Mouse (Mus musculus): ENCODE measurements around the gene Cbfb. TPM values are rescaled to one million over a fixed set of nuclear protein-coding genes. Genes with fewer than 3 reads are reported as not detected.
"Not testable (repeated sequence)": the region's sequence is repeated elsewhere in the genome, so short reads cannot be mapped to it uniquely, and the experiment has no call there.

Cbfb gene
- polyA plus RNA-seq, 1 experiment: 31.9 TPM

DNA sequence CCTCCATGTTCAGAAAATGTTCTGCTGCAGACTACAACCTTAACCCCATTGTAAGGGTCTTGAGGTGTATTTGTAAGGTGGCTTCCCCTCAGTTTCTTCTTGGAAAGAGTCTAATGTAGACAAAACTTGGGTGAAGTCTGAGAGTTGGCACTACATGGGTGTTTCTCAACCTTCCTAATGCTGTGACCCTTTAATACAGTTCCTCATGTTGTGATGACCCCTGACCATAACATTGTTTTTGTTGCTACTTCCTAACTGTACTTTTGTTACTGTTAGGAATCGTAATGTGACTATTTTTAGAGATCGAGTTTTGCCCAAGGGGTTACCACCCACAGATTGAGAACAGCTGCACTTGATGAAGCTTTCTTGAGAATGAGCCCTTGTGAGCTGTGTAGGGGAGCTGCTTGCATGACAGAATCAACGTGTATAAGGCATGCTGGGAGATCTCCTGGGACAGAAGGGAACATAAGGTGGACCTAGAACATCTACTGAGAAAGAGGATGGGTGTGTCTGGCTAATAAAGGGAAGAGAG lies 9.3 kb upstream of the Cbfb start:
- DNase-seq (ENCODE audit: low read depth): no peak
- TF ChIP-seq CTCF (IDR thresholded peaks at IDR 0.05; ENCODE audit: borderline replicate concordance, extremely low read depth, insufficient read depth, insufficient read length) (no peak), POLR2A (IDR thresholded peaks at IDR 0.05; ENCODE audit: borderline replicate concordance, extremely low read depth, insufficient read depth, insufficient read length, poor library complexity, severe bottlenecking) (no peak)

DNA sequence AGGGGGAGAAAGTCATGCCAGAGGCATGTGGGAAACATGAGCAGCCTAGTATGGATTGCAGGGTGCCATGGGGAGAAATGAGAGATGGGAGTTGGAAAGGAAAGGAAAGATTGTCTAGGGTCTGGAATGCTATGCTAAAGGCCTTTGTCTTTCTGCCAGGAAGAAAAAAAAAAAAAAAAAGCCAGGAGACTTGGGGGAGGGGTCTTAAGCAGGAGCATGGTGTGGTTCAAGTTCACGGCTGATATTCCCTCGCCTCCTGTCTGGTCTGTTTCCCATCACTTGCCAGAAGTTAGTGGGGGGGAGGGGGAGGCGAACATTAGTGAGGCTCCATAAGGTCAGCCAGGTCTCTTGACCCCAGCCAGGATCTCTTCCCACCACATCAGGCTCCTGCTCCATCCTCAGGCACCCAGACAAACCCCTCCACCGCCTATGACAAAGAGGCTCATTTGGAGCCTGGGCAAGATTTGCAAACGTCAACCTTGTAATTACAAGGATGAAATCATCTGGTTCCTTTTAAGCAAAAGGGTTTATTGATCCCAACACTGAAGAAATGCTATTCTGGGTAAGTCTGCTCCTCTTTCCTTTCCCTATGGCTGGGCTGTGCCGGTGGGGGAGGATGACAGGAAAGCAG lies 6.1 kb upstream of the Cbfb start:
- no peak for TF ChIP-seq CTCF (IDR thresholded peaks at IDR 0.05; ENCODE audit: borderline replicate concordance, extremely low read depth, insufficient read depth, insufficient read length)
- TF ChIP-seq POLR2A (IDR thresholded peaks at IDR 0.05; ENCODE audit: borderline replicate concordance, extremely low read depth, insufficient read depth, insufficient read length, poor library complexity, severe bottlenecking): no peak
- DNase-seq (ENCODE audit: low read depth): no peak

GRCm38 (mm10) chr8:105165191-105165590 lies 5.3 kb upstream of the Cbfb start:
- DNase-seq (ENCODE audit: low read depth): no peak
- TF ChIP-seq POLR2A (IDR thresholded peaks at IDR 0.05; ENCODE audit: borderline replicate concordance, extremely low read depth, insufficient read depth, insufficient read length, poor library complexity, severe bottlenecking) (no peak), CTCF (IDR thresholded peaks at IDR 0.05; ENCODE audit: borderline replicate concordance, extremely low read depth, insufficient read depth, insufficient read length) (no peak)

DNA sequence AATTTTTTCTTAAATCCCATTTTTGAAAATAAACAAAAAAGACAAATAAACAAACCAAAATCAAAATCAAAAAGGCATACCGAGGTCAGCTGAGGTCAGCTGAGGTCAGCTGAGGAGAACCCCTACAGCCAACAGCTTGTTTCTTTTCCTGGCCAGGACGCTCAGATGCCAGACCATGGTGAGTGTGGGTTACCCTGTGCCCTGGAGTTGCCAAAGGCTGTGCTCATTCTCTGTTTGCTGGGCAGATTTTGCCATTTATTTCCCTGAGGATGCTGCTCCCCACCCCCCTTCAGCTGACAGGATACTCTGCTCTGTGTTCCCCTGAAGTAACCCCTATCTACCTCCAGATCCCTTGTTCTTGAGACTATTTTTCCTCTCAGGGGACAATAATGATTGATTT lies 3.4 kb upstream of the Cbfb start:
- TF ChIP-seq CTCF (IDR thresholded peaks at IDR 0.05; ENCODE audit: borderline replicate concordance, extremely low read depth, insufficient read depth, insufficient read length) (no peak), POLR2A (IDR thresholded peaks at IDR 0.05; ENCODE audit: borderline replicate concordance, extremely low read depth, insufficient read depth, insufficient read length, poor library complexity, severe bottlenecking) (no peak)
- DNase-seq (ENCODE audit: low read depth): no peak

DNA sequence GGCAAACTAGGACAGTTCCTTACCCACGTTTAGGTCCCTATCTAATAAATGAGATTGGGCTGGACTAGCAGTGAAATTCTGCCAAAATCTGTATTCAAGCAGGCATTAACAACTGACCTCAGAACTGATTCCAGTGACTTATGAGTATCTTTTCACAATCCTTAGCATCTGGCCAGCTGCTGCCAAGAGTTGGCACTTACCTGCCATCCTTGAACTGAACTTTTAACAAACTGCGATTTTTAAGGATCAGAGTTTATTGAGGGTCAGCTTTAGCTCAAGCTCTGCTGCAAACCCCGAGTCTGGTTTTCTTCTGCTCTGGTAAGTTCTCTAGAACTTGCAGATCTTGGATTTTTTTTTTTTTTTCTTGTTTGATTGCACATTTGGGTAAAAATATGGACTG lies 892 bp upstream of the Cbfb start:
- DNase-seq (ENCODE audit: low read depth): no peak
- TF ChIP-seq POLR2A (IDR thresholded peaks at IDR 0.05; ENCODE audit: borderline replicate concordance, extremely low read depth, insufficient read depth, insufficient read length, poor library complexity, severe bottlenecking): no peak
- no peak for TF ChIP-seq CTCF (IDR thresholded peaks at IDR 0.05; ENCODE audit: borderline replicate concordance, extremely low read depth, insufficient read depth, insufficient read length)

- TF ChIP-seq CTCF (IDR thresholded peaks at IDR 0.05; ENCODE audit: borderline replicate concordance, extremely low read depth, insufficient read depth, insufficient read length): no peak
- DNase-seq (ENCODE audit: low read depth): no peak
Measured at GRCm38 (mm10) chr8:105170041-105170380, 463 bp upstream of the Cbfb start.

DNA sequence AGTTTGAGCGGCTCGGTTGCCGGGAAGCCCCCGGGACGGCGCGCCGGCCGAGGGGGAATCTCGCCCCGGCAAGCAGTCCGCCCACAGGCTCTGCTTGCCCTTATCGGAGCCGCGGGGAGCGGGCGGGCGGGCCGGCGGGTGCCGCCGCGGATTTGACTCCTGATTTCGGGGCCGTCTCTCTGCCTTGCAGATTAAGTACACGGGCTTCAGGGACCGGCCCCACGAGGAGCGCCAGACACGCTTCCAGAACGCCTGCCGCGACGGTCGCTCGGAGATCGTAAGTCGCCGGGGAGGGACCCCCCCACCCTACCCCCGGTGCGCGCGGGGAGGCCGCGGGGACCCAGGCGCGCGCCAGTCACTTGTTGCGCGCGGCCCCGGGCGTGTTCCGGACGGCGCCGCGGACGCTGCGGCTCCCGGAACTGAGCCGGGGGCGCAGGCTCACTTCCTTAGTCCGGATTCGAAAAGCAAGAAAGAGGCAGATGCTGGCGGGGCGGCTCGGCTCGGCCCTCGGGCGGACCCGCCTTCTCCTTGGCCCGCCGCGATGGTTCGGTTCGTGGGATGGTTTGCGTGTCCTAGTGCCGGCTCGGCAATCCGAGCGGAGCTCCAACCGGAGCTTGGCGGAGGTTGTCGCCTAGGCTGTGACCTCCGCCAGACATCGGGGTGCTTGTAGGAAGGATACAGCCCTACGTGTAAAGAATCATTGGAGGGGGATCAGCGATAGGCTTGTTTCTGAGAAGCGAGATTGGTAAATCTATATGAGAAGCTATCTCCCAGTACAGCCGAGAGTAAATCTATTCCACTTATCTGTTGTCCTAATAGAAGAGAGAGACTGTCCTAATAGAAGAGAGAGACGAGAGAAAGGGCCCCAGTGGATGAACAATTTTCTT lies 885 bp downstream of the Cbfb start:
- peak; percentile 72 for DNase-seq (ENCODE audit: low read depth)
- TF ChIP-seq POLR2A (IDR thresholded peaks at IDR 0.05; ENCODE audit: borderline replicate concordance, extremely low read depth, insufficient read depth, insufficient read length, poor library complexity, severe bottlenecking) (0 out of 2 replicates have a peak, but pooled peaks have one; percentile 25), CTCF (IDR thresholded peaks at IDR 0.05; ENCODE audit: borderline replicate concordance, extremely low read depth, insufficient read depth, insufficient read length) (no peak)

GRCm38 (mm10) chr8:105172003-105172362 lies 1.5 kb downstream of the Cbfb start:
- peak; percentile 25 for DNase-seq (ENCODE audit: low read depth)
- TF ChIP-seq POLR2A (IDR thresholded peaks at IDR 0.05; ENCODE audit: borderline replicate concordance, extremely low read depth, insufficient read depth, insufficient read length, poor library complexity, severe bottlenecking): no peak
- no peak for TF ChIP-seq CTCF (IDR thresholded peaks at IDR 0.05; ENCODE audit: borderline replicate concordance, extremely low read depth, insufficient read depth, insufficient read length)

GRCm38 (mm10) chr8:105175287-105175686 lies 4.8 kb downstream of the Cbfb start:
- not testable (repeated sequence) for DNase-seq (ENCODE audit: low read depth)

DNA sequence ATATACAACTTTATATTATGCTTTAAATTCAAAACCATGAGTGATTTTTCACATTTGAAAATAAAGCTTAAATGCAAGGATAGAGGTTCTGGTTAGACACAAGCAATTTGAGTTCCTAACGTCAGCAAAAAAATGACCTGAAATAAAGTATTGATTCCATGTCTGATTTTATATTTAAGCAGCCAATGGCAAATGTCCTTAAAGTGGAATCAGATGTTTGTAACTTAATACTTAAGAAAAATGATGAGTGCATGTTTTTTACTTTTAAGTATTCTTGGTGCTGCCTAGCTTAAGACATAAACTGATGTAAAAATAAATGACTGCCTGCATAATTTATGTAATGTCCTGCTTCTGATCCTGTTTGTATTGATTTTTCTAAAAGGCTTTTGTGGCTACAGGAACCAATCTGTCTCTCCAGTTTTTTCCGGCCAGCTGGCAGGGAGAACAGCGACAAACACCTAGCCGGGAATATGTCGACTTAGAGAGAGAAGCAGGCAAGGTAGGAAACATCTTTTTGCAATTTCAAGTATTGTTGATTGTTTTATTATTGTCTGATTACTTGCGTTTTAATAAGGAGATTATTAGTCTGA lies 7.8 kb downstream of the Cbfb start:
- TF ChIP-seq POLR2A (IDR thresholded peaks at IDR 0.05; ENCODE audit: borderline replicate concordance, extremely low read depth, insufficient read depth, insufficient read length, poor library complexity, severe bottlenecking): no peak
- TF ChIP-seq CTCF (IDR thresholded peaks at IDR 0.05; ENCODE audit: borderline replicate concordance, extremely low read depth, insufficient read depth, insufficient read length): no peak

DNA sequence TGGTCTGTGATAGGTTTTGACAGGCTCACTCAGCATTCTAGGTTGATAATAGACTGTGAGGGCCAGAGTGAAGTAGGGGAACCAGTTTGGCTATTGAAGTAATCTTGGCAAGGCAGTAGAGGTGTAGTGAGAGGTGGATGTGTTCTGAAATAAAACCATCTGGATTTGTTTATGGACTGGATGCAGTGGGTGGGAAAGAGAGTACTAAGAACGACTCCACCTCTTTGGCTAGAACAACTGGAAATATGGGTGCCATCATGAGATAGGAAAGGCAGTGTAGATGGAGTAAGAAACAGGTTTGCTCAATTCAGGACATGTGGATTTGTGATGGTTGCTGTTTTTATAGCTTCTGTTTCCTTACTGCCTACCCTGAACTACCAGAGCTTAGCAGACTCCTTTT lies 11.7 kb downstream of the Cbfb start:
- TF ChIP-seq CTCF (IDR thresholded peaks at IDR 0.05; ENCODE audit: borderline replicate concordance, extremely low read depth, insufficient read depth, insufficient read length): no peak
- no peak for DNase-seq (ENCODE audit: low read depth)

More for the DNA sequence above, 7.8 kb downstream of the Cbfb start:
- no peak for DNase-seq (ENCODE audit: low read depth)

- no peak for TF ChIP-seq POLR2A (IDR thresholded peaks at IDR 0.05; ENCODE audit: borderline replicate concordance, extremely low read depth, insufficient read depth, insufficient read length, poor library complexity, severe bottlenecking)
- TF ChIP-seq CTCF (IDR thresholded peaks at IDR 0.05; ENCODE audit: borderline replicate concordance, extremely low read depth, insufficient read depth, insufficient read length): no peak
- DNase-seq (ENCODE audit: low read depth): no peak
Measured at GRCm38 (mm10) chr8:105186467-105187005, 16.1 kb downstream of the Cbfb start.
